Mouse (Mus musculus): ENCODE data around the gene Pbx3. TPM values are rescaled to one million over a fixed set of nuclear protein-coding genes. Genes with fewer than 3 reads are reported as not detected.

Pbx3 gene
- 21.1 and 21.3 TPM in 2 replicates for polyA plus RNA-seq (2015; fragmentation: Nextera tagmentation; extraction: Ambion mirVana)

DNA sequence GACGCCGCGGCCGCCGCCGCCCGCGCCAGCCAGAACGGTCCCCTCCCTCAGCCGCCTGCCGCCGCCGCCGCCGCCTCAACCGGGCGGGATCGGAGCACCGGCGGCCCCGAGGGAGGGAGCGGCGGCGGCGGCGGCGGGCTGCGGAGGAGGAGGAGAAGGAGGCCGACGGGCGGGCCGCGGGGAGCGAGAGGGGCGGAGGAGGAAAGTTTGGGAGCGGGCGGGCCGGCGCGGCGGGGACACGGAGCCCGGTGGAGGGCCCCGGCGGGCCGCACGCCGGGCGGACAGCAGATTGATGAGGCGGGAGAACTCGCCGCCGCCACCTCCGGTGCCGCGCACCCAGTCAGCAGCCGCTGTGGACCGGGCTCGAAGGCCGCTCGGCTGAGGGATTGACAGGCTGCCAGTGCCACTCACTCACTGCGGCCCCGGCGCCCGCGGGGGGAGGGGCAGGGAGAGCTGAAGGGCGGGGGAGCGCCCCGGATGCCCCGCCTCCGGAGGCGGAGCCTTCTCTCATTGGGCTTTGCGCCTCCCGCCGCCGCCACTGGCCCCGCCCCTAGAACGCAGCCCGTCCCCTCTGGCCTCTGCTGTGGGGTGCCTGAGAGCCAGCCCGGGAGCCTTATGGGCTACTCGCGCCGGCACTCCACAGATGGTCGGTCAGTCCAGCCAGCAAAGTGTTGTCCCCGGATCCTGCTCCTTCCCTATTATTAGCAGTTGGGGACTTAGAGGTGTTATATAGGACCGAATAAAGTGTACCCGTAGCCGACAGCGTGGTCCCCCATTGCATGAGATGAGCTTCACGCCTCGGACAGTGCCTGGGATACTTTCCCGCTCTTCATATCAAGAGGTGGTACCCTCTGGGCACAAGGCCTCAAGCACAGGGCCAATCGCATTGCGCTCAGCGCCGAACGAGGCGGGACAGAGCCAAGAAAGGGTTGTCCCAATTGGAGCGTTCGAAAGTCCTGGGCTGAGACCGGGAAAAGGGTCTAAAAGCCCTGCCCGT, at the start of gene Pbx3:
Gene Pbx3, minus strand, starts transcription at position 838 of the 997 bp plus-strand sequence.
- peak within 1 kb of the TSS; percentile 97 for H3K27ac ChIP-seq
- H3K4me3 ChIP-seq (replicated peaks; ENCODE audit: low read depth, low read length) = peak within 1 kb of the TSS; percentile 98
- H3K36me3 ChIP-seq (ENCODE audit: insufficient read depth, low read length) = no peaks in the 10 kb centered on the region
- 0 out of 2 replicates have a peak, but pooled peaks cover 5% of the 10 kb centered on the region for H3K4me1 ChIP-seq (replicated peaks; ENCODE audit: insufficient read depth, low read length)
- peak within 1 kb of the TSS; percentile 95 for H3K4me2 ChIP-seq (ENCODE audit: low read length)
- ATAC-seq (replicated peaks; ENCODE audit: low FRiP score, low read depth) (peak; percentile 92), DNase-seq (ENCODE audit: low spot score) (peak; percentile 96)
- no peaks in the 10 kb centered on the region for H3K9me3 ChIP-seq (replicated peaks; ENCODE audit: low read length)
- under 1% methylated on average over 74 of the region's 102 CpGs for WGBS
- TF ChIP-seq CTCF (IDR thresholded peaks at IDR 0.05; ENCODE audit: low read depth) = no peak
- H3K9ac ChIP-seq (ENCODE audit: low read depth, low read length) = peak within 1 kb of the TSS; percentile 95
- no peaks in the 10 kb centered on the region for H3K27me3 ChIP-seq (ENCODE audit: insufficient read depth, low read length)

DNA sequence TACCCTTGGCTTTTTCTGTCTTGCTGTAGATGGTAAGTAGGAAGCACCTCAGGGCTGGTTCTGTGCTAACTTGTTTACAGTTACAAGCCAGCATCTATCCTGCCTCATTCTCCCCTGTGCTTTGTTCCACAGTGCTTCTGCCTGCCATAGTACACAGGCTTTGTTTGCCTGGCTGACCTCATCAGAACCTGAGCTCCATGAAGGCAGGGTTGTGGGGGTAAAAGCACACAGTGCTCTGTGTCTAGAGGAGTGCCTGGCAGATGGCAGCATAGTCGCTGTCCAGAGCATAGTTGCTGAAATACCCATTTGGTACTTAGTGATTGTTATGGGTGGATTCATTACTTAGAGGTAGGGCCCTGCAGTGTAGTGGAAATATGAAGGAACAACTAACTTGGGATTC, 47.3 kb upstream of the Pbx3 start:
- Histone ChIP-seq H3K27me3 (ENCODE audit: insufficient read depth, low read length) (no peaks in the 10 kb centered on the region), H3K4me2 (ENCODE audit: low read length) (no peak overlapping the region), H3K36me3 (ENCODE audit: insufficient read depth, low read length) (no peaks in the 10 kb centered on the region), H3K9ac (ENCODE audit: low read depth, low read length) (no peak overlapping the region), H3K9me3 (replicated peaks; ENCODE audit: low read length) (no peaks in the 10 kb centered on the region), H3K4me3 (replicated peaks; ENCODE audit: low read depth, low read length) (no peak overlapping the region), H3K4me1 (replicated peaks; ENCODE audit: insufficient read depth, low read length) (no peaks in the 10 kb centered on the region), H3K27ac (no peak overlapping the region)
- no peak for TF ChIP-seq CTCF (IDR thresholded peaks at IDR 0.05; ENCODE audit: low read depth)
- DNase-seq (ENCODE audit: low spot score) (peak; percentile 45), ATAC-seq (replicated peaks; ENCODE audit: low FRiP score, low read depth) (no peak)
- WGBS = 61% methylated on average over 1 of the region's 1 CpGs

DNA sequence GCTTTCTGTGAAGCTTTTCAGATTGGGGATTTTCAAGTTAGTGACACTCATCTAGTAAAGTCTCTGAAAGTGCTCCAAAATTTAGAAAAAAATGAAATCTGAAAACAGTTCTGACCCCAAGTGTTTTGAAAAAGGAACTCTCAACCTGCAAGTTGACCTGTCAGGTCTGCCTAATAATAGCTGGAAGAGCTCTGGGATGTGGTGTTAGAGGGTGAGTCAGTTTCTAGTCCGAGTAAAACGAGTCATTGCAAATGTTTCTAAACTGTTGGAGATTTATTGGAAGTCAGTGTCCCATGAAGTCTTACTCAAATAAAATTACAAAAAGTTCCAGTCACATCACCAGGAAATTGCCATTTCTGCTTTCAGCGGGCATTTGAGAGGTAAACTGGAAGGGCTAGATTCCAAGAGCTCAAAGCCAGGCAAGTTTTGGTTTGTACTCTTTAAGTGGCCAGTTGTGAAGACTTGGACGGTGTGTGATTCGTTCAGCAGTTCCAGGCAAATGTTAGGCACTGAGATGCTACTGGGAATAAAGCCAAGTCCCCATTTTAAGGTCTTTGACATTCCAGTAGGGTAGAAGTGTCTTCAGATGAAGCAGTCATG, 36.9 kb upstream of the Pbx3 start:
- Histone ChIP-seq H3K9me3 (replicated peaks; ENCODE audit: low read length) (no peaks in the 10 kb centered on the region), H3K27me3 (ENCODE audit: insufficient read depth, low read length) (no peaks in the 10 kb centered on the region), H3K4me1 (replicated peaks; ENCODE audit: insufficient read depth, low read length) (peaks cover 8% of the 10 kb centered on the region; the same call in 1 of the 2 replicates), H3K4me3 (replicated peaks; ENCODE audit: low read depth, low read length) (no peak overlapping the region), H3K27ac (no peak overlapping the region), H3K36me3 (ENCODE audit: insufficient read depth, low read length) (no peaks in the 10 kb centered on the region), H3K4me2 (ENCODE audit: low read length) (no peak overlapping the region), H3K9ac (ENCODE audit: low read depth, low read length) (no peak overlapping the region)
- WGBS = 53% methylated on average over 5 of the region's 5 CpGs
- DNase-seq (ENCODE audit: low spot score) (no peak), ATAC-seq (replicated peaks; ENCODE audit: low FRiP score, low read depth) (no peak)
- TF ChIP-seq CTCF (IDR thresholded peaks at IDR 0.05; ENCODE audit: low read depth) = no peak

DNA sequence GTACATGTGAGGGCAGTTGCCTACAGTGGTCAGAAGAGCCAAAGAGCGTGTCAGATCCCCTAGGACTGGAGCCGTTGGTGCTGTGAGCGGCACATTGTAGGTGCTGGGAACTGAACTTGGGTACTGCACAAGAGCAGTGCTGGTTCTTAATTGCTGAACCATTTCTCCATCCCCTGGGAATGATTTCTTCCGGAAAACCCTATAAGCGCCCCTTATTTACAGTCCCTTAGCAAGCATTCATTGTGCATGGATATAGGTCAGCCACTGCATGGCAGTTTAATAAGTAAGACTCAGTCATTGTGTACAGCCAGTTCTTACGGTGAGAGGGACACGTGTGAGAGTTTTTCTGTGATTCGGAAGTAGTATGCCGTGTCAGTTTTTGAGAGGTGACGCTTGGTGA, 35.4 kb upstream of the Pbx3 start:
- H3K9me3 ChIP-seq (replicated peaks; ENCODE audit: low read length) = no peaks in the 10 kb centered on the region
- H3K4me2 ChIP-seq (ENCODE audit: low read length) = no peak overlapping the region
- 91% methylated on average over 10 of the region's 10 CpGs for WGBS
- no peaks in the 10 kb centered on the region for H3K27me3 ChIP-seq (ENCODE audit: insufficient read depth, low read length)
- TF ChIP-seq CTCF (IDR thresholded peaks at IDR 0.05; ENCODE audit: low read depth) = no peak
- no peak for ATAC-seq (replicated peaks; ENCODE audit: low FRiP score, low read depth)
- no peak overlapping the region for H3K27ac ChIP-seq
- H3K36me3 ChIP-seq (ENCODE audit: insufficient read depth, low read length) = no peaks in the 10 kb centered on the region
- peaks cover 8% of the 10 kb centered on the region; the same call in 1 of the 2 replicates for H3K4me1 ChIP-seq (replicated peaks; ENCODE audit: insufficient read depth, low read length)
- no peak for DNase-seq (ENCODE audit: low spot score)
- H3K9ac ChIP-seq (ENCODE audit: low read depth, low read length) = no peak overlapping the region
- no peak overlapping the region for H3K4me3 ChIP-seq (replicated peaks; ENCODE audit: low read depth, low read length)

DNA sequence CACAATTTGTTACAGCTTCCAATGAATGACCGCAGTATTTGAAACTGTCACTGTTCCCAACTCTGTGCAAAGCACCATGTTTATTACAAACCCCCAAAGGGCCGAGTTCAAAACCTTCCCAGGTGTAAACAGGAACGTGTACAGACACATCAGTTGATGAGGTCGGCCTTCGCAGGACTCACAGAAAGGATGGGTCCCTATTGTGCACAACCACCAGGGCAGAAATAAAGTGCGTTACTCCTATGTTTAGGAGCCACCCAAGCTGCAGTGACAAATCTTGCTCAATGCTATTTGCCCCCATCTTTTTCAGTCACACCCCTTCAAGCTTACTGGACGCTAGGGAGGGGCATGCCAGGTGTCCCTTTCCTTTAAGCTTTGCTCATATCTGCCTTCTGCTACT, 34.7 kb upstream of the Pbx3 start:
- Histone ChIP-seq H3K4me2 (ENCODE audit: low read length) (peak overlapping the region; percentile 82), H3K4me3 (replicated peaks; ENCODE audit: low read depth, low read length) (peak overlapping the region; percentile 90), H3K9me3 (replicated peaks; ENCODE audit: low read length) (no peaks in the 10 kb centered on the region), H3K36me3 (ENCODE audit: insufficient read depth, low read length) (no peaks in the 10 kb centered on the region), H3K4me1 (replicated peaks; ENCODE audit: insufficient read depth, low read length) (peaks cover 8% of the 10 kb centered on the region; the same call in 1 of the 2 replicates), H3K27ac (no peak overlapping the region), H3K27me3 (ENCODE audit: insufficient read depth, low read length) (no peaks in the 10 kb centered on the region), H3K9ac (ENCODE audit: low read depth, low read length) (peak overlapping the region; percentile 90; the same call in 1 of the 2 replicates)
- no peak for DNase-seq (ENCODE audit: low spot score)
- TF ChIP-seq CTCF (IDR thresholded peaks at IDR 0.05; ENCODE audit: low read depth) = no peak
- 50% methylated on average over 7 of the region's 7 CpGs for WGBS
- ATAC-seq (replicated peaks; ENCODE audit: low FRiP score, low read depth) = no peak
